Mouse (Mus musculus): Measurements from ENCODE around the gene Rab3gap2. TPM values are rescaled to one million over a fixed set of nuclear protein-coding genes. Genes with fewer than 3 reads are reported as not detected.

The Rab3gap2 gene
- polyA plus RNA-seq, 1 experiment from 2014 or later, result 24.0 TPM

GRCm38 (mm10) chr1:185329851-185330250 lies 125.9 kb downstream of the Rab3gap2 start:
- Histone ChIP-seq H3K27ac (ENCODE audit: low read length) (no peak overlapping the region), H3K4me2 (ENCODE audit: low read depth, low read length) (peak overlapping the region; percentile 68; the same call in 1 of the 2 replicates)

GRCm38 (mm10) chr1:185331364-185331763 lies 127.4 kb downstream of the Rab3gap2 start:
- no peaks in the 10 kb centered on the region for H3K27me3 ChIP-seq (ENCODE audit: control insufficient read depth, insufficient read depth, low read length)
- no peak overlapping the region for H3K4me3 ChIP-seq (replicated peaks; ENCODE audit: low read length)
- no peak overlapping the region for H3K27ac ChIP-seq (ENCODE audit: low read length)
- H3K9ac ChIP-seq (ENCODE audit: low read length), result no peak overlapping the region
- no peaks in the 10 kb centered on the region for H3K9me3 ChIP-seq (replicated peaks; ENCODE audit: control insufficient read depth, low read length)
- WGBS, result 51% methylated on average over 5 of the region's 5 CpGs
- no peak for ATAC-seq (ENCODE audit: insufficient read depth, low FRiP score)
- 0 out of 2 replicates have a peak, but pooled peaks cover 6% of the 10 kb centered on the region for H3K36me3 ChIP-seq (ENCODE audit: control insufficient read depth, insufficient read depth, low read length)
- H3K4me2 ChIP-seq (ENCODE audit: low read depth, low read length), result peak overlapping the region; percentile 60; the same call in 1 of the 2 replicates
- peaks cover 11% of the 10 kb centered on the region for H3K4me1 ChIP-seq (ENCODE audit: control insufficient read depth, insufficient read depth, low read length)

More at GRCm38 (mm10) chr1:185329851-185330250, 125.9 kb downstream of the Rab3gap2 start:
- Histone ChIP-seq H3K9me3 (replicated peaks; ENCODE audit: control insufficient read depth, low read length) (no peaks in the 10 kb centered on the region), H3K4me3 (replicated peaks; ENCODE audit: low read length) (no peak overlapping the region), H3K9ac (ENCODE audit: low read length) (no peak overlapping the region), H3K27me3 (ENCODE audit: control insufficient read depth, insufficient read depth, low read length) (no peaks in the 10 kb centered on the region), H3K4me1 (ENCODE audit: control insufficient read depth, insufficient read depth, low read length) (peaks cover 11% of the 10 kb centered on the region), H3K36me3 (ENCODE audit: control insufficient read depth, insufficient read depth, low read length) (peaks cover 10% of the 10 kb centered on the region; the same call in 1 of the 2 replicates)
- WGBS, result 92% methylated on average over 8 of the region's 8 CpGs
- ATAC-seq (ENCODE audit: insufficient read depth, low FRiP score), result no peak

- Histone ChIP-seq H3K36me3 (ENCODE audit: control insufficient read depth, insufficient read depth, low read length) (0 out of 2 replicates have a peak, but pooled peaks cover 2% of the 10 kb centered on the region), H3K4me3 (replicated peaks; ENCODE audit: low read length) (peak within 1 kb of the TSS; percentile 75), H3K27me3 (ENCODE audit: control insufficient read depth, insufficient read depth, low read length) (no peaks in the 10 kb centered on the region), H3K27ac (ENCODE audit: low read length) (peak within 1 kb of the TSS; percentile 93), H3K4me2 (ENCODE audit: low read depth, low read length) (peak within 1 kb of the TSS; percentile 60), H3K4me1 (ENCODE audit: control insufficient read depth, insufficient read depth, low read length) (peaks cover 11% of the 10 kb centered on the region), H3K9ac (ENCODE audit: low read length) (peak within 1 kb of the TSS; percentile 85), H3K9me3 (replicated peaks; ENCODE audit: control insufficient read depth, low read length) (no peaks in the 10 kb centered on the region)
- WGBS, result under 1% methylated on average over 32 of the region's 32 CpGs
- peak; percentile 90 for ATAC-seq (ENCODE audit: insufficient read depth, low FRiP score)
Measured at GRCm38 (mm10) chr1:185331983-185332430, 128.1 kb downstream of the Rab3gap2 start, which contains the start of gene Bpnt1. TSS of gene Bpnt1 (plus strand) at chr1:185332149.

GRCm38 (mm10) chr1:185333651-185334050 lies 129.7 kb downstream of the Rab3gap2 start:
- H3K36me3 ChIP-seq (ENCODE audit: control insufficient read depth, insufficient read depth, low read length), result no peaks in the 10 kb centered on the region
- H3K27ac ChIP-seq (ENCODE audit: low read length), result no peak overlapping the region
- H3K9ac ChIP-seq (ENCODE audit: low read length), result no peak overlapping the region
- no peaks in the 10 kb centered on the region for H3K9me3 ChIP-seq (replicated peaks; ENCODE audit: control insufficient read depth, low read length)
- 81% methylated on average over 5 of the region's 5 CpGs for WGBS
- H3K27me3 ChIP-seq (ENCODE audit: control insufficient read depth, insufficient read depth, low read length), result no peaks in the 10 kb centered on the region
- no peak overlapping the region for H3K4me2 ChIP-seq (ENCODE audit: low read depth, low read length)
- no peak overlapping the region for H3K4me3 ChIP-seq (replicated peaks; ENCODE audit: low read length)
- no peak for ATAC-seq (ENCODE audit: insufficient read depth, low FRiP score)
- H3K4me1 ChIP-seq (ENCODE audit: control insufficient read depth, insufficient read depth, low read length), result peaks cover 8% of the 10 kb centered on the region

DNA sequence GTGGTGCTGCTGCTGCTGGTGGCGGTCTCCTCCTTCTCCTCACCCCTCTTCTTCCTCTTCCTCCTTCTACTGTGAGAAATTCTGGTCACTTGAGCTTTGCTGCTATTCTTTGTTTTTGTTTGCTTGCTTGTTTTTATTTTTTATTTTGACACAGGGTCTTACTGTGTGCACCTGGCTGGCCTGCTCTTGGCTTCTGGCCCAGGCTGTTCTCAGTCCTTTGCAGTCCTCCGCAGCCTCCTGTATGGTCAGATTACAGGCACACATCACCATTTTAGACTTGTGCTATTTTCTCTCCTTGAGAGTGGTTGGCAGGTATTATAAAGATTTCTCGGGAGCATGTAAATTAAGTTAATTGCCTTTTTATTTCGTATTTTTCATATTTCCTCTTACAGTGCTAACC lies 130.2 kb downstream of the Rab3gap2 start:
- peaks cover 8% of the 10 kb centered on the region for H3K4me1 ChIP-seq (ENCODE audit: control insufficient read depth, insufficient read depth, low read length)
- H3K4me2 ChIP-seq (ENCODE audit: low read depth, low read length), result no peak overlapping the region
- no peak overlapping the region for H3K9ac ChIP-seq (ENCODE audit: low read length)
- no peaks in the 10 kb centered on the region for H3K9me3 ChIP-seq (replicated peaks; ENCODE audit: control insufficient read depth, low read length)
- no peak overlapping the region for H3K27ac ChIP-seq (ENCODE audit: low read length)
- no peak for ATAC-seq (ENCODE audit: insufficient read depth, low FRiP score)
- no peak overlapping the region for H3K4me3 ChIP-seq (replicated peaks; ENCODE audit: low read length)
- no peaks in the 10 kb centered on the region for H3K36me3 ChIP-seq (ENCODE audit: control insufficient read depth, insufficient read depth, low read length)
- no peaks in the 10 kb centered on the region for H3K27me3 ChIP-seq (ENCODE audit: control insufficient read depth, insufficient read depth, low read length)
- 84% methylated on average over 4 of the region's 4 CpGs for WGBS

DNA sequence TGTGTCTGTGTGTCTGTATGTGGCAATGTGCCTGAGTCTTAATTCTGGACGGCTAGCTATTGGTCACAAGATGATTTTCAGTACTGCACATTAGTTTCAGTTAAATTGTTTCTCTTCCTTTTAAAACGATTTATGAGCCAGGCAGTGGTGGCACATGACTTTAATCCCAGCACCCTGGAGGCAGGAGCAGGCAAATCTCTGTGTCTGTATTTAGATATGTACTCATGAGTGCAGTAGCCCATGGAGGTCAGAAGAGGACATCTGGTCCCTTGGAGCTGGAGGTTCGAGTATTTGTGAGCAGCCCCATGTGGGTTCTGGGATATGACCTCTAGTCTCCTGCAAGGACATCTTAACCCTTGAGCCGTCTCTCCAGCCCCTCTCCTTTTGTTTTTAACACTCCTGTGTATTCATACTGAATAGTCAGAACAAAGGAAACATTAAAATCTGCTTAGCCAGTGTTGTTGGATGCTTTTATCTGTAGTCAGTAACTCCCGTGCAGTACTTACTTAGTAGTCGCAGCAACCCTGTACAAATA lies 131.4 kb downstream of the Rab3gap2 start:
- Histone ChIP-seq H3K9ac (ENCODE audit: low read length) (no peak overlapping the region), H3K36me3 (ENCODE audit: control insufficient read depth, insufficient read depth, low read length) (peaks cover 3% of the 10 kb centered on the region; the same call in 1 of the 2 replicates), H3K4me2 (ENCODE audit: low read depth, low read length) (no peak overlapping the region), H3K27ac (ENCODE audit: low read length) (no peak overlapping the region), H3K4me3 (replicated peaks; ENCODE audit: low read length) (no peak overlapping the region), H3K27me3 (ENCODE audit: control insufficient read depth, insufficient read depth, low read length) (no peaks in the 10 kb centered on the region), H3K9me3 (replicated peaks; ENCODE audit: control insufficient read depth, low read length) (no peaks in the 10 kb centered on the region), H3K4me1 (ENCODE audit: control insufficient read depth, insufficient read depth, low read length) (peaks cover 8% of the 10 kb centered on the region)
- WGBS, result 78% methylated on average over 6 of the region's 6 CpGs
- no peak for ATAC-seq (ENCODE audit: insufficient read depth, low FRiP score)

MicroRNAs within 50 kb of the gene (microRNA counts, 519-probe panel; counts per million panel counts)
- microRNA mmu-miR-194 (3,656 counts per million, percentile 84 among the panel's probes with 10 or more counts), microRNA mmu-miR-664 (1,482 counts per million, percentile 16 among the panel's probes with 10 or more counts)

Small RNA genes lying within 50 kb of the gene (microRNA-seq; reads per million reads assigned to microRNA genes)
- gene Mir194-1 (287 reads per million, percentile 67 among the genes with 10 or more reads in this experiment), gene Mir215 (2,350 reads per million, percentile 85 among the genes with 10 or more reads in this experiment), gene Mir664 (12.1 reads per million, percentile 33 among the genes with 10 or more reads in this experiment)

Other genes starting within 250 kb of the Rab3gap2 start
- gene Mark1, start 204.5 kb upstream of the Rab3gap2 start, polyA plus RNA-seq (2015; fragmentation: Nextera tagmentation; extraction: Ambion mirVana), result 1.5 and 1.8 TPM in 2 replicates
- gene Iars2, start 125.3 kb downstream of the Rab3gap2 start, polyA plus RNA-seq (2015; fragmentation: Nextera tagmentation; extraction: Ambion mirVana), result 36.4 and 37.0 TPM in 2 replicates
- 75.9 and 81.3 TPM in 2 replicates for gene Bpnt1, start 128.0 kb downstream of the Rab3gap2 start, polyA plus RNA-seq (2015; fragmentation: Nextera tagmentation; extraction: Ambion mirVana)
- 124 and 128 TPM in 2 replicates for gene Eprs, start 158.9 kb downstream of the Rab3gap2 start, polyA plus RNA-seq (2015; fragmentation: Nextera tagmentation; extraction: Ambion mirVana)

All from stomach, embryonic 16.5 days (tissue).